Mouse (Mus musculus) limb, embryonic 10.5 days (tissue): ENCODE measurements around the gene Mmp17. TPM values are rescaled to one million over a fixed set of nuclear protein-coding genes. Genes with fewer than 3 reads are reported as not detected.

Experiments used
- DNase-seq: peaks from one replicate; pipeline ENCODE4 v3.0.0-alpha.2; 2017; ENCODE audit warnings: low spot score
- H3K27ac ChIP-seq: fragments of 300-500 bp; sonication (generic); 2 replicates; pipeline ENCODE4 v1.5.1; 2016; ENCODE audit warnings: mild to moderate bottlenecking
- H3K27me3 ChIP-seq: fragments of 300-500 bp; sonication (generic); 2 replicates; pipeline ENCODE4 v1.6.1; 2016; ENCODE audit warnings: low read depth, mild to moderate bottlenecking; ENCODE audit not compliant: poor library complexity, severe bottlenecking
- H3K36me3 ChIP-seq: fragments of 300-500 bp; sonication (generic); 2 replicates; pipeline ENCODE4 v1.6.1; 2016; ENCODE audit warnings: mild to moderate bottlenecking, moderate library complexity
- H3K4me1 ChIP-seq: fragments of 300-500 bp; sonication (generic); 2 replicates; pipeline ENCODE4 v1.6.1; 2016
- H3K4me3 ChIP-seq: fragments of 300-500 bp; sonication (generic); 2 replicates; pipeline ENCODE4 v1.5.1; 2016; ENCODE audit warnings: mild to moderate bottlenecking, moderate library complexity
- H3K9me3 ChIP-seq: fragments of 300-500 bp; sonication (generic); replicated peaks from 2 replicates; pipeline ENCODE4 v1.6.1; 2016; ENCODE audit warnings: mild to moderate bottlenecking
- WGBS: fragments of 180-500 bp; shearing (Covaris S2); methylation state at CpG from one replicate; pipeline ENCODE4 v1.1.7; 2016; 5-methylcytosine and 5-hydroxymethylcytosine counted together
- polyA plus RNA-seq: library from polyadenylated mRNA; unstranded; fragments of >200 nt; fragmentation: Nextera tagmentation; extraction: Ambion mirVana; gene quantifications from 2 replicates; pipeline ENCODE4 v1.2.1, GENCODE M21; 2016

The Mmp17 gene
- polyA plus RNA-seq, 1 experiment from 2014 or later = 1.4 TPM

GRCm38 (mm10) chr5:129568596-129568995 lies 15.4 kb upstream of the Mmp17 start:
- H3K27me3 ChIP-seq = no peaks in the 10 kb centered on the region
- H3K36me3 ChIP-seq = peaks cover 95% of the 10 kb centered on the region
- H3K4me3 ChIP-seq = no peak overlapping the region
- 95% methylated on average over 4 of the region's 4 CpGs for WGBS
- H3K9me3 ChIP-seq = no peaks in the 10 kb centered on the region
- H3K27ac ChIP-seq = no peak overlapping the region
- H3K4me1 ChIP-seq = no peaks in the 10 kb centered on the region
- no peak for DNase-seq

- 77% methylated on average over 12 of the region's 12 CpGs for WGBS
These were observed 5.8 kb upstream of the Mmp17 start for GRCm38 (mm10) chr5:129578201-129578600.

GRCm38 (mm10) chr5:129580046-129580445 lies 3.9 kb upstream of the Mmp17 start:
- no peaks in the 10 kb centered on the region for H3K36me3 ChIP-seq
- WGBS = 13% methylated on average over 6 of the region's 6 CpGs
- no peak for DNase-seq
- no peak overlapping the region for H3K4me3 ChIP-seq
- H3K27me3 ChIP-seq = peaks cover 49% of the 10 kb centered on the region
- H3K4me1 ChIP-seq = peaks cover 16% of the 10 kb centered on the region
- no peaks in the 10 kb centered on the region for H3K9me3 ChIP-seq
- no peak overlapping the region for H3K27ac ChIP-seq

More at GRCm38 (mm10) chr5:129578201-129578600, 5.8 kb upstream of the Mmp17 start:
- no peaks in the 10 kb centered on the region for H3K4me1 ChIP-seq
- no peak overlapping the region for H3K27ac ChIP-seq
- peaks cover 34% of the 10 kb centered on the region for H3K27me3 ChIP-seq
- DNase-seq = no peak
- no peaks in the 10 kb centered on the region for H3K9me3 ChIP-seq
- H3K4me3 ChIP-seq = no peak overlapping the region
- H3K36me3 ChIP-seq = no peaks in the 10 kb centered on the region

GRCm38 (mm10) chr5:129580572-129580971 lies 3.4 kb upstream of the Mmp17 start:
- DNase-seq = no peak
- no peaks in the 10 kb centered on the region for H3K36me3 ChIP-seq
- no peak overlapping the region for H3K27ac ChIP-seq
- H3K4me1 ChIP-seq = peaks cover 21% of the 10 kb centered on the region
- H3K9me3 ChIP-seq = no peaks in the 10 kb centered on the region
- H3K4me3 ChIP-seq = no peak overlapping the region
- WGBS = 74% methylated on average over 9 of the region's 9 CpGs
- H3K27me3 ChIP-seq = peaks cover 54% of the 10 kb centered on the region

GRCm38 (mm10) chr5:129581015-129581414 lies 3.0 kb upstream of the Mmp17 start:
- peaks cover 58% of the 10 kb centered on the region for H3K27me3 ChIP-seq
- H3K36me3 ChIP-seq = no peaks in the 10 kb centered on the region
- 77% methylated on average over 7 of the region's 7 CpGs for WGBS

GRCm38 (mm10) chr5:129583331-129583730 lies 638 bp upstream of the Mmp17 start:
- Histone ChIP-seq H3K9me3 (no peaks in the 10 kb centered on the region), H3K4me1 (peaks cover 34% of the 10 kb centered on the region), H3K4me3 (peak overlapping the region; percentile 80), H3K27ac (peak overlapping the region; percentile 80), H3K36me3 (no peaks in the 10 kb centered on the region), H3K27me3 (peaks cover 81% of the 10 kb centered on the region)
- DNase-seq = no peak
- WGBS = 6% methylated on average over 12 of the region's 12 CpGs

More at GRCm38 (mm10) chr5:129581015-129581414, 3.0 kb upstream of the Mmp17 start:
- Histone ChIP-seq H3K4me3 (no peak overlapping the region), H3K9me3 (no peaks in the 10 kb centered on the region), H3K27ac (no peak overlapping the region), H3K4me1 (peaks cover 25% of the 10 kb centered on the region)
- DNase-seq = no peak

GRCm38 (mm10) chr5:129584583-129585541 lies 893 bp downstream of the Mmp17 start:
- Histone ChIP-seq H3K4me1 (peaks cover 34% of the 10 kb centered on the region), H3K9me3 (no peaks in the 10 kb centered on the region), H3K4me3 (peak overlapping the region; percentile 80), H3K27me3 (peaks cover 93% of the 10 kb centered on the region), H3K27ac (peak overlapping the region; percentile 80), H3K36me3 (no peaks in the 10 kb centered on the region)
- peak; percentile 70 for DNase-seq
- under 1% methylated on average over 76 of the region's 76 CpGs for WGBS

- Histone ChIP-seq H3K27me3 (peaks cover 92% of the 10 kb centered on the region), H3K4me1 (peaks cover 40% of the 10 kb centered on the region), H3K4me3 (peak overlapping the region; percentile 80), H3K9me3 (no peaks in the 10 kb centered on the region), H3K27ac (peak overlapping the region; percentile 59), H3K36me3 (no peaks in the 10 kb centered on the region)
- peak; percentile 95 for DNase-seq
- WGBS = under 1% methylated on average over 17 of the region's 17 CpGs
These were observed 2.0 kb downstream of the Mmp17 start for GRCm38 (mm10) chr5:129586016-129586415.

GRCm38 (mm10) chr5:129586471-129586870 lies 2.5 kb downstream of the Mmp17 start:
- H3K27ac ChIP-seq = peak overlapping the region; percentile 59

GRCm38 (mm10) chr5:129590915-129591314 lies 6.9 kb downstream of the Mmp17 start:
- no peak for DNase-seq
- 14% methylated on average over 11 of the region's 11 CpGs for WGBS

More at GRCm38 (mm10) chr5:129586471-129586870, 2.5 kb downstream of the Mmp17 start:
- Histone ChIP-seq H3K4me3 (peak overlapping the region; percentile 80), H3K27me3 (peaks cover 90% of the 10 kb centered on the region), H3K4me1 (peaks cover 43% of the 10 kb centered on the region), H3K9me3 (no peaks in the 10 kb centered on the region), H3K36me3 (no peaks in the 10 kb centered on the region)
- no peak for DNase-seq
- WGBS = 64% methylated on average over 13 of the region's 13 CpGs

GRCm38 (mm10) chr5:129594116-129595114 lies 10.4 kb downstream of the Mmp17 start:
- Histone ChIP-seq H3K36me3 (0 out of 2 replicates have a peak, but pooled peaks cover 5% of the 10 kb centered on the region), H3K4me3 (no peak overlapping the region), H3K9me3 (no peaks in the 10 kb centered on the region), H3K27ac (0 out of 2 replicates have a peak overlapping the region, but pooled peaks have one; percentile 2), H3K27me3 (peaks cover 17% of the 10 kb centered on the region; the same call in 1 of the 2 replicates), H3K4me1 (peaks cover 14% of the 10 kb centered on the region)
- 38% methylated on average over 19 of the region's 19 CpGs for whole genome bisulfite sequencing
- DNase-seq = peak; percentile 93

More at GRCm38 (mm10) chr5:129590915-129591314, 6.9 kb downstream of the Mmp17 start:
- H3K9me3 ChIP-seq = no peaks in the 10 kb centered on the region
- H3K36me3 ChIP-seq = no peaks in the 10 kb centered on the region
- H3K4me1 ChIP-seq = peaks cover 24% of the 10 kb centered on the region
- no peak overlapping the region for H3K27ac ChIP-seq
- H3K27me3 ChIP-seq = peaks cover 50% of the 10 kb centered on the region
- no peak overlapping the region for H3K4me3 ChIP-seq

- peak; percentile 48 for DNase-seq
These were observed 18.1 kb downstream of the Mmp17 start for GRCm38 (mm10) chr5:129602071-129602487.

More at GRCm38 (mm10) chr5:129602071-129602487, 18.1 kb downstream of the Mmp17 start:
- no peaks in the 10 kb centered on the region for H3K27me3 ChIP-seq
- H3K4me3 ChIP-seq = 0 out of 2 replicates have a peak overlapping the region, but pooled peaks have one; percentile 2
- no peaks in the 10 kb centered on the region for H3K36me3 ChIP-seq
- no peaks in the 10 kb centered on the region for H3K9me3 ChIP-seq
- no peaks in the 10 kb centered on the region for H3K4me1 ChIP-seq
- no peak overlapping the region for H3K27ac ChIP-seq
- 29% methylated on average over 16 of the region's 16 CpGs for WGBS
